Mouse (Mus musculus): ENCODE results near the gene Oxt.

GRCm38 (mm10) chr2:130528457-130528856 lies 47.5 kb upstream of the Oxt start:
- TF ChIP-seq POLR2A (IDR thresholded peaks at IDR 0.05; ENCODE audit: borderline replicate concordance, control insufficient read depth, low read depth, low read length) (no peak), CTCF (IDR thresholded peaks at IDR 0.05; ENCODE audit: control insufficient read depth, insufficient read depth, low read length) (no peak)

Measured in bone marrow, adult 2 months (tissue).